Mouse (Mus musculus) lung, postnatal 0 days (tissue): Measurements from ENCODE around the gene Ces4a. TPM values are rescaled to one million over a fixed set of nuclear protein-coding genes. Genes with fewer than 3 reads are reported as not detected.
"Not testable (repeated sequence)": the region's sequence is repeated elsewhere in the genome, so short reads cannot be mapped to it uniquely, and the experiment has no call there.

Experiments used
- ATAC-seq: fragments of 200-750 bp; cut with Nextera tagmentation; 2 replicates; pipeline ENCODE4 v1.8.0; 2017; ENCODE audit warnings: moderate library complexity
- DNase-seq: peaks from one replicate; pipeline ENCODE4 v3.0.0-alpha.2; 2016; ENCODE audit warnings: low spot score
- H3K27ac ChIP-seq: fragments of 300-500 bp; sonication (generic); 2 replicates; pipeline ENCODE4 v1.5.1; 2014; ENCODE audit warnings: antibody characterized with exemption, mild to moderate bottlenecking, low read length, mixed read lengths
- H3K27me3 ChIP-seq: fragments of 300-500 bp; sonication (generic); replicated peaks from 2 replicates; pipeline ENCODE4 v1.6.1; 2014; ENCODE audit warnings: low read length, mixed read lengths; ENCODE audit not compliant: insufficient read depth
- H3K36me3 ChIP-seq: fragments of 300-500 bp; sonication (generic); 2 replicates; pipeline ENCODE4 v1.6.1; 2014; ENCODE audit warnings: low read length, mixed read lengths; ENCODE audit not compliant: insufficient read depth
- H3K4me1 ChIP-seq: fragments of 300-500 bp; sonication (generic); 2 replicates; pipeline ENCODE4 v1.6.1; 2014; ENCODE audit warnings: antibody characterized with exemption, low read depth, low read length, mixed read lengths; ENCODE audit not compliant: insufficient read depth
- H3K4me2 ChIP-seq: fragments of 300-500 bp; sonication (generic); replicated peaks from 2 replicates; pipeline ENCODE4 v1.6.1; 2014; ENCODE audit warnings: low read depth, mild to moderate bottlenecking, low read length, moderate library complexity, mixed read lengths
- H3K4me3 ChIP-seq: fragments of 300-500 bp; sonication (generic); 2 replicates; pipeline ENCODE4 v1.5.1; 2014; ENCODE audit warnings: low read depth, low read length
- H3K9ac ChIP-seq: fragments of 300-500 bp; sonication (generic); replicated peaks from 2 replicates; pipeline ENCODE4 v1.6.1; 2014; ENCODE audit warnings: low read depth, mild to moderate bottlenecking
- H3K9me3 ChIP-seq: fragments of 300-500 bp; sonication (generic); 2 replicates; pipeline ENCODE4 v1.6.1; 2016; ENCODE audit warnings: low read length, mixed read lengths
- CTCF ChIP-seq: IDR thresholded peaks from 2 replicates; pipeline ENCODE4 v1.5.1; 2016; ENCODE audit warnings: antibody characterized with exemption, mild to moderate bottlenecking
- EP300 ChIP-seq: IDR thresholded peaks from 2 replicates; pipeline ENCODE4 v1.6.1; 2016; ENCODE audit warnings: antibody characterized with exemption, mild to moderate bottlenecking, control low read depth
- WGBS: fragments of 180-500 bp; shearing (Covaris S2); extraction: QIAGEN DNeasy Blood & Tissue Kit; methylation state at CpG from one replicate; pipeline ENCODE4 v1.1.7; 2014; 5-methylcytosine and 5-hydroxymethylcytosine counted together
- polyA plus RNA-seq: library from polyadenylated mRNA; unstranded; fragments of >200 nt; fragmentation: Nextera tagmentation; extraction: Ambion mirVana; gene quantifications from 2 replicates; pipeline ENCODE4 v1.2.1, GENCODE M21; 2015

Gene Ces4a
- polyA plus RNA-seq, 1 experiment from 2014 or later, result not detected

GRCm38 (mm10) chr8:105172003-105172362 lies 40.4 kb downstream of the Ces4a start:
- WGBS, result 18% methylated on average over 6 of the region's 6 CpGs
- Histone ChIP-seq H3K27ac (peak overlapping the region; percentile 98), H3K4me3 (peak overlapping the region; percentile 96), H3K36me3 (no peaks in the 10 kb centered on the region), H3K9ac (peak overlapping the region; percentile 87), H3K4me2 (peak overlapping the region; percentile 67), H3K27me3 (no peaks in the 10 kb centered on the region), H3K4me1 (peaks cover 4% of the 10 kb centered on the region; the same call in 1 of the 2 replicates), H3K9me3 (no peaks in the 10 kb centered on the region)
- DNase-seq (peak; percentile 15), ATAC-seq (no peak)
- TF ChIP-seq CTCF (no peak), EP300 (no peak)

- not testable (repeated sequence) for H3K36me3 ChIP-seq, DNase-seq, H3K4me3 ChIP-seq, H3K27ac ChIP-seq, H3K4me1 ChIP-seq, H3K9ac ChIP-seq, ATAC-seq, H3K27me3 ChIP-seq, H3K4me2 ChIP-seq, H3K9me3 ChIP-seq
- 98% methylated on average over 3 of the region's 3 CpGs for WGBS
These were observed 43.7 kb downstream of the Ces4a start for GRCm38 (mm10) chr8:105175287-105175686.

DNA sequence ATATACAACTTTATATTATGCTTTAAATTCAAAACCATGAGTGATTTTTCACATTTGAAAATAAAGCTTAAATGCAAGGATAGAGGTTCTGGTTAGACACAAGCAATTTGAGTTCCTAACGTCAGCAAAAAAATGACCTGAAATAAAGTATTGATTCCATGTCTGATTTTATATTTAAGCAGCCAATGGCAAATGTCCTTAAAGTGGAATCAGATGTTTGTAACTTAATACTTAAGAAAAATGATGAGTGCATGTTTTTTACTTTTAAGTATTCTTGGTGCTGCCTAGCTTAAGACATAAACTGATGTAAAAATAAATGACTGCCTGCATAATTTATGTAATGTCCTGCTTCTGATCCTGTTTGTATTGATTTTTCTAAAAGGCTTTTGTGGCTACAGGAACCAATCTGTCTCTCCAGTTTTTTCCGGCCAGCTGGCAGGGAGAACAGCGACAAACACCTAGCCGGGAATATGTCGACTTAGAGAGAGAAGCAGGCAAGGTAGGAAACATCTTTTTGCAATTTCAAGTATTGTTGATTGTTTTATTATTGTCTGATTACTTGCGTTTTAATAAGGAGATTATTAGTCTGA lies 46.7 kb downstream of the Ces4a start:
- 86% methylated on average over 6 of the region's 6 CpGs for WGBS
- Histone ChIP-seq H3K4me3 (no peak overlapping the region), H3K9ac (no peak overlapping the region), H3K27ac (no peak overlapping the region), H3K4me2 (no peak overlapping the region), H3K36me3 (0 out of 2 replicates have a peak, but pooled peaks cover 5% of the 10 kb centered on the region), H3K4me1 (no peaks in the 10 kb centered on the region), H3K27me3 (no peaks in the 10 kb centered on the region), H3K9me3 (no peaks in the 10 kb centered on the region)
- ATAC-seq (no peak), DNase-seq (no peak)
- TF ChIP-seq CTCF (no peak), EP300 (no peak)

DNA sequence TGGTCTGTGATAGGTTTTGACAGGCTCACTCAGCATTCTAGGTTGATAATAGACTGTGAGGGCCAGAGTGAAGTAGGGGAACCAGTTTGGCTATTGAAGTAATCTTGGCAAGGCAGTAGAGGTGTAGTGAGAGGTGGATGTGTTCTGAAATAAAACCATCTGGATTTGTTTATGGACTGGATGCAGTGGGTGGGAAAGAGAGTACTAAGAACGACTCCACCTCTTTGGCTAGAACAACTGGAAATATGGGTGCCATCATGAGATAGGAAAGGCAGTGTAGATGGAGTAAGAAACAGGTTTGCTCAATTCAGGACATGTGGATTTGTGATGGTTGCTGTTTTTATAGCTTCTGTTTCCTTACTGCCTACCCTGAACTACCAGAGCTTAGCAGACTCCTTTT lies 50.6 kb downstream of the Ces4a start:
- H3K9ac ChIP-seq, result no peak overlapping the region
- no peaks in the 10 kb centered on the region for H3K9me3 ChIP-seq
- ATAC-seq (no peak), DNase-seq (no peak)
- TF ChIP-seq EP300, result no peak
- TF ChIP-seq CTCF, result no peak
- no peaks in the 10 kb centered on the region for H3K4me1 ChIP-seq
- no peak overlapping the region for H3K4me3 ChIP-seq
- WGBS, result 85% methylated on average over 1 of the region's 1 CpGs
- H3K27ac ChIP-seq, result no peak overlapping the region
- no peak overlapping the region for H3K4me2 ChIP-seq
- H3K36me3 ChIP-seq, result 0 out of 2 replicates have a peak, but pooled peaks cover 5% of the 10 kb centered on the region
- H3K27me3 ChIP-seq, result no peaks in the 10 kb centered on the region

GRCm38 (mm10) chr8:105186467-105187005 lies 54.9 kb downstream of the Ces4a start:
- H3K9me3 ChIP-seq, result no peaks in the 10 kb centered on the region
- no peaks in the 10 kb centered on the region for H3K4me1 ChIP-seq
- no peaks in the 10 kb centered on the region for H3K27me3 ChIP-seq
- TF ChIP-seq CTCF (no peak), EP300 (no peak)
- DNase-seq (peak; percentile 18), ATAC-seq (no peak)
- H3K4me3 ChIP-seq, result no peak overlapping the region
- no peak overlapping the region for H3K9ac ChIP-seq
- no peak overlapping the region for H3K4me2 ChIP-seq
- H3K36me3 ChIP-seq, result no peaks in the 10 kb centered on the region
- H3K27ac ChIP-seq, result no peak overlapping the region
- 60% methylated on average over 1 of the region's 1 CpGs for WGBS

- no peaks in the 10 kb centered on the region for H3K4me1 ChIP-seq
- ATAC-seq (no peak), DNase-seq (no peak)
- TF ChIP-seq CTCF (no peak), EP300 (no peak)
- 93% methylated on average over 5 of the region's 5 CpGs for WGBS
- H3K9ac ChIP-seq, result no peak overlapping the region
- H3K4me3 ChIP-seq, result no peak overlapping the region
- H3K27me3 ChIP-seq, result no peaks in the 10 kb centered on the region
- peaks cover 5% of the 10 kb centered on the region for H3K36me3 ChIP-seq
- H3K9me3 ChIP-seq, result no peaks in the 10 kb centered on the region
- H3K4me2 ChIP-seq, result no peak overlapping the region
- H3K27ac ChIP-seq, result no peak overlapping the region
These were observed 60.6 kb downstream of the Ces4a start for GRCm38 (mm10) chr8:105192182-105192581.

Other genes starting within 250 kb of the Ces4a start
- gene Ces2e, start 205.5 kb upstream of the Ces4a start, polyA plus RNA-seq, result 0.31 and 0.58 TPM in 2 replicates
- gene Ces2f, start 184.4 kb upstream of the Ces4a start, polyA plus RNA-seq, result not detected in 2 replicates
- gene Ces2g, start 170.1 kb upstream of the Ces4a start, polyA plus RNA-seq, result 2.1 and 2.2 TPM in 2 replicates
- not detected in 2 replicates for gene Ces2h, start 130.9 kb upstream of the Ces4a start, polyA plus RNA-seq
- gene Ces3a, start 83.2 kb upstream of the Ces4a start, polyA plus RNA-seq, result not detected in 2 replicates
- gene Ces3b, start 48.0 kb upstream of the Ces4a start, polyA plus RNA-seq, result not detected in 2 replicates
- 29.0 and 31.5 TPM in 2 replicates for gene Cbfb, start 38.9 kb downstream of the Ces4a start, polyA plus RNA-seq
- gene D230025D16Rik, start 93.3 kb downstream of the Ces4a start, polyA plus RNA-seq, result 82.6 and 91.3 TPM in 2 replicates
- gene B3gnt9, start 123.4 kb downstream of the Ces4a start, polyA plus RNA-seq, result 24.6 and 24.8 TPM in 2 replicates
- gene Tradd, start 132.8 kb downstream of the Ces4a start, polyA plus RNA-seq, result 35.5 and 35.8 TPM in 2 replicates
- 6.0 and 6.6 TPM in 2 replicates for gene Fbxl8, start 132.8 kb downstream of the Ces4a start, polyA plus RNA-seq
- 1.7 and 2.0 TPM in 2 replicates for gene Hsf4, start 138.0 kb downstream of the Ces4a start, polyA plus RNA-seq
- gene Nol3, start 144.3 kb downstream of the Ces4a start, polyA plus RNA-seq, result 1.3 and 1.5 TPM in 2 replicates
- 2.4 and 2.7 TPM in 2 replicates for gene 4931428F04Rik, start 158.1 kb downstream of the Ces4a start, polyA plus RNA-seq
- 34.5 and 34.6 TPM in 2 replicates for gene Exoc3l, start 164.3 kb downstream of the Ces4a start, polyA plus RNA-seq
- 29.8 and 32.7 TPM in 2 replicates for gene E2f4, start 165.9 kb downstream of the Ces4a start, polyA plus RNA-seq
- 22.3 and 23.0 TPM in 2 replicates for gene Elmo3, start 173.8 kb downstream of the Ces4a start, polyA plus RNA-seq
- 4.2 and 7.5 TPM in 2 replicates for gene Lrrc29, start 194.5 kb downstream of the Ces4a start, polyA plus RNA-seq
- gene Tmem208, start 194.6 kb downstream of the Ces4a start, polyA plus RNA-seq, result 116 and 141 TPM in 2 replicates
- 8.7 and 10.5 TPM in 2 replicates for gene Fhod1, start 216.2 kb downstream of the Ces4a start, polyA plus RNA-seq
- gene Slc9a5, start 217.0 kb downstream of the Ces4a start, polyA plus RNA-seq, result 1.7 and 1.9 TPM in 2 replicates
- gene Plekhg4, start 241.5 kb downstream of the Ces4a start, polyA plus RNA-seq, result 0.20 and 0.26 TPM in 2 replicates